Mouse (Mus musculus): Measurements from ENCODE around the gene Ogfod1. TPM values are rescaled to one million over a fixed set of nuclear protein-coding genes. Genes with fewer than 3 reads are reported as not detected.
"Not testable (repeated sequence)": the region's sequence is repeated elsewhere in the genome, so short reads cannot be mapped to it uniquely, and the experiment has no call there.

Gene Ogfod1
- total RNA-seq, 1 experiment: 19.1 TPM

DNA sequence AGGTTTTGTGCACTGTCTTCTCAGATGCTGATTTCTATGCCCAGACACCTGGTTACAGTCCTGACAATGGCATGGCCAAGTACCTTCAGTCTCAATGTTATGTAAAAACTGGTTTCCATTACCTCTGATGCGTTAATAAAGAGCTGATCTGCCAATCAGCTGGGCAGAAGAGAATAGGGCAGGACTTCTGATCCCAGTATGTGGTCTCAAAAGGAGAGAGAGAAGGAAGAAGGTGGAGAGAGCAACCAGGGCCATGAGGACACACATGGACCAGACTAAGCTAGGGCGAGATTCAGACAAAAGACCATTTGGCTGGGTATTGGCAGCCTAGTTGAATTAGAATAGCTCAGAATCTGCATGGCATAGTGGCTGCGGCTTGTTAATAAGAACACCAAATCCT, 3.4 kb upstream of the Ogfod1 start:
- no peak overlapping the region for H3K27ac ChIP-seq (ENCODE audit: insufficient read depth, low read depth, low read length, poor library complexity, severe bottlenecking)

DNA sequence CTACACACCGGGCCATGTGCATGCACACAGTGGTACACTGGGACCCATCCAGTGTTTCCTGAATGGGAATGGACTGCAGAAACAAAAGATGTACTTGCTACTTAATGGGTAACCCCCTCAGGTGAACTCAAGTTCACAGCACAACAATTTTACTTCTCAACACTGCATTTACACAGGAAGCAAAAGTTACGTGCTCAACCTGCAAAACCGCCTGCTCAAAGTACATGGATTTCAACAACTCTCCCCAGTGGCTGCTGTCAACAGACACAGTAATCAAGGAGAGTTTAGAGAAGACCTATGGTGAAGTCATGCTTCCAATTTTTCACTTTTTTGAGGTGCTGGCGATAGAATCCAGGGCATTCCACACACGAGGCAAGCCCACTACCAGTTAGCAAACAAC, 1.8 kb upstream of the Ogfod1 start:
- H3K4me3 ChIP-seq (ENCODE audit: insufficient read depth in 1 of 2, low read depth in 1 of 2, low read length in 2 of 2, poor library complexity in 1 of 2, severe bottlenecking in 1 of 2): peak overlapping the region; percentile 17 to 81; a peak in 3 of 4 replicates
- peak overlapping the region; percentile 10; the same call in 1 of the 2 replicates for H3K9ac ChIP-seq (ENCODE audit: insufficient read depth, low read depth, low read length, poor library complexity, severe bottlenecking)
- TF ChIP-seq ZNF384 (IDR thresholded peaks at IDR 0.05; ENCODE audit: low read depth, low read length): no peak
- TF ChIP-seq MAFK (IDR thresholded peaks at IDR 0.05; ENCODE audit: insufficient read depth, low read depth, low read length): no peak
- no peak for TF ChIP-seq HCFC1 (IDR thresholded peaks at IDR 0.05; ENCODE audit: borderline replicate concordance, insufficient read depth, low read length)
- H3K4me1 ChIP-seq (ENCODE audit: control insufficient read depth in 2 of 2, insufficient read depth in 2 of 2, low read length in 2 of 2, poor library complexity in 1 of 2): peaks cover 11 to 12% of the 10 kb centered on the region in 2 experiments
- no peak for DNase-seq (ENCODE audit: low read depth, low spot score)
- H3K9me3 ChIP-seq (ENCODE audit: control insufficient read depth, insufficient read depth, low read depth, low read length): no peaks in the 10 kb centered on the region
- in situ Hi-C loops (cut with MboI; ENCODE audit: low sequenced_read_pairs in 2 of 2, unreplicated experiment in 2 of 2): no loop called here
- no peak overlapping the region for H3K27ac ChIP-seq (ENCODE audit: insufficient read depth, low read depth, low read length, poor library complexity, severe bottlenecking)
- H3K36me3 ChIP-seq (ENCODE audit: control insufficient read depth, insufficient read depth, low read length, poor library complexity, severe bottlenecking): peaks cover 5% of the 10 kb centered on the region

More for the DNA sequence above, 3.4 kb upstream of the Ogfod1 start:
- Histone ChIP-seq H3K36me3 (ENCODE audit: control insufficient read depth, insufficient read depth, low read length, poor library complexity, severe bottlenecking) (peaks cover 12% of the 10 kb centered on the region), H3K9ac (ENCODE audit: insufficient read depth, low read depth, low read length, poor library complexity, severe bottlenecking) (no peak overlapping the region), H3K4me3 (ENCODE audit: insufficient read depth in 1 of 2, low read depth in 1 of 2, low read length in 2 of 2, poor library complexity in 1 of 2, severe bottlenecking in 1 of 2) (no peak overlapping the region), H3K4me1 (ENCODE audit: control insufficient read depth in 2 of 2, insufficient read depth in 2 of 2, low read length in 2 of 2, poor library complexity in 1 of 2) (peaks cover 11 to 12% of the 10 kb centered on the region in 2 experiments), H3K9me3 (ENCODE audit: control insufficient read depth, insufficient read depth, low read depth, low read length) (no peaks in the 10 kb centered on the region)
- in situ Hi-C loops (cut with MboI; ENCODE audit: low sequenced_read_pairs in 2 of 2, unreplicated experiment in 2 of 2): no loop called here
- no peak for TF ChIP-seq MAFK (IDR thresholded peaks at IDR 0.05; ENCODE audit: insufficient read depth, low read depth, low read length)
- TF ChIP-seq ZNF384 (IDR thresholded peaks at IDR 0.05; ENCODE audit: low read depth, low read length): no peak
- no peak for TF ChIP-seq ZC3H11A (IDR thresholded peaks at IDR 0.05; ENCODE audit: borderline replicate concordance, low read depth, low read length)
- no peak for TF ChIP-seq HCFC1 (IDR thresholded peaks at IDR 0.05; ENCODE audit: borderline replicate concordance, insufficient read depth, low read length)
- no peak for TF ChIP-seq CHD2 (IDR thresholded peaks at IDR 0.05; ENCODE audit: low read depth, low read length)
- DNase-seq (ENCODE audit: low read depth, low spot score): no peak

DNA sequence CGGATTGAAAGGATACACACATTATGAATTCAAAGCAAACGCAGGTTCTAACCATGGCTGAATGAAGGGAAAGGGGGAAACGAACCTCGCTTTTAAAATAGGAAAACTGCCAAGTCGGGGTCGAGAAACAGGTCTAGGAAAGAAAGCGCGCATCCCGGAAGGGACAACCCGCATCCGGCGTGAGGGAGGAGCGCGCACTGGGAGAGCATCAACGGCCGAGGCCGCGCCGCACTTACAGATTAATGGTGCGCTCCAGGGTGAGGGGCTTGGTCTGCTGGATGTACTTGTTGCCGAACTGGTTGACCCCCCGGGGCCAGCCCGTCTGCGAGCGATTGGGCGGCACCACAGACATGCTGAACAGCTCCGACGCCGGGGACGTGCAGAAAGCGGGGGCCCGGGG, 457 bp upstream of the Ogfod1 start:
- H3K36me3 ChIP-seq (ENCODE audit: control insufficient read depth, insufficient read depth, low read length, poor library complexity, severe bottlenecking); in situ Hi-C loops (cut with MboI; ENCODE audit: low sequenced_read_pairs in 2 of 2, unreplicated experiment in 2 of 2); H3K9me3 ChIP-seq (ENCODE audit: control insufficient read depth, insufficient read depth, low read depth, low read length): not testable (repeated sequence)

DNA sequence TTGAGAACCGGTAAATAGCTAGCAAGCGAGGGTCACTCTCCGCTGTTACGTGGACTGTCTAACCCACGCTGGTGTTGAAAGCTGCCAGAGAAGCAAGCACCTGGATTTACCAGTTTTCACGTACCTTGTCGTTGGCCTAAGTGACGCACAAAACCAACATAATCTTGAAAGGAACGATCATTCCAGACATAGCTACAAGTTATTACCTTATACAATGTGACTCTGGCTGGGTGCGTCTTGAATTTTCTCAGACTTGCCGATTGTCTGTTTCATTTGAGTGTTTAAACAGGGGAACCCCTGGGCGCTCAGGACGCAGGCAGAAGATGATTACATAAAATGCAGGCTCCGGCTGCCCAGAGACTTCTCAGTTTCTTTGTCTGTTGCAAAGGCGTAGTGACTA, 808 bp downstream of the Ogfod1 start:
- Histone ChIP-seq H3K4me1 (ENCODE audit: control insufficient read depth in 2 of 2, insufficient read depth in 2 of 2, low read length in 2 of 2, poor library complexity in 1 of 2) (peaks cover 11 to 12% of the 10 kb centered on the region in 2 experiments), H3K27ac (ENCODE audit: insufficient read depth, low read depth, low read length, poor library complexity, severe bottlenecking) (no peak overlapping the region), H3K9me3 (ENCODE audit: control insufficient read depth, insufficient read depth, low read depth, low read length) (no peaks in the 10 kb centered on the region), H3K4me3 (ENCODE audit: insufficient read depth in 1 of 2, low read depth in 1 of 2, low read length in 2 of 2, poor library complexity in 1 of 2, severe bottlenecking in 1 of 2) (peak overlapping the region; percentile 92 to 96), H3K9ac (ENCODE audit: insufficient read depth, low read depth, low read length, poor library complexity, severe bottlenecking) (peak overlapping the region; percentile 90; the same call in 1 of the 2 replicates), H3K36me3 (ENCODE audit: control insufficient read depth, insufficient read depth, low read length, poor library complexity, severe bottlenecking) (no peaks in the 10 kb centered on the region)
- TF ChIP-seq ZNF384 (IDR thresholded peaks at IDR 0.05; ENCODE audit: low read depth, low read length) (no peak), HCFC1 (IDR thresholded peaks at IDR 0.05; ENCODE audit: borderline replicate concordance, insufficient read depth, low read length) (no peak), CHD2 (IDR thresholded peaks at IDR 0.05; ENCODE audit: low read depth, low read length) (no peak), MAFK (IDR thresholded peaks at IDR 0.05; ENCODE audit: insufficient read depth, low read depth, low read length) (no peak)
- in situ Hi-C loops (cut with MboI; ENCODE audit: low sequenced_read_pairs in 2 of 2, unreplicated experiment in 2 of 2): no loop called here
- no peak for DNase-seq (ENCODE audit: low read depth, low spot score)

More for the DNA sequence above, 457 bp upstream of the Ogfod1 start:
- Histone ChIP-seq H3K4me3 (ENCODE audit: insufficient read depth in 1 of 2, low read depth in 1 of 2, low read length in 2 of 2, poor library complexity in 1 of 2, severe bottlenecking in 1 of 2) (peak overlapping the region; percentile 81), H3K9ac (ENCODE audit: insufficient read depth, low read depth, low read length, poor library complexity, severe bottlenecking) (peak overlapping the region; percentile 80), H3K4me1 (ENCODE audit: control insufficient read depth in 2 of 2, insufficient read depth in 2 of 2, low read length in 2 of 2, poor library complexity in 1 of 2) (peaks cover 11 to 12% of the 10 kb centered on the region in 2 experiments)
- peak; percentile 69 for DNase-seq (ENCODE audit: low read depth, low spot score)
- H3K27ac ChIP-seq (ENCODE audit: insufficient read depth, low read depth, low read length, poor library complexity, severe bottlenecking): not testable (repeated sequence)

DNA sequence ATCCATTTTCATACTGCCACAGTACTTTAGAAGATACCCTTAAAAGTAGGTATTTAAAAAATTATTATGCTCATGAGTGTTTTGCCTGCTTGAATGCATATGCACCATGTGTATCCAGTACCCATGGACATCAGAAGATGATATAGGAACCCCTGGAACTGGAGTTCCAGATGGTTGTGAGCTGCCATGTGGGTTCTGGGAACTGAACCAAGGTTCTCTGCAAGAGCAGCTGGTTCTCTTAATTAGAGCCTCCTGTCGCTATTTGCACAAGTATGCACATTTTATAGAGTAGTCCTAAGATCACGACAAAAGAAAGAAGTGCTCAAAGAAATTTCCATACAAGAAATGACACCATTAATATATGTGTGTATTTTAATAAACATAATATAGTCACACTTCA, 10.8 kb downstream of the Ogfod1 start:
- H3K9ac ChIP-seq (ENCODE audit: insufficient read depth, low read depth, low read length, poor library complexity, severe bottlenecking): no peak overlapping the region
- no peaks in the 10 kb centered on the region; the same call in 1 of the 2 replicates for H3K36me3 ChIP-seq (ENCODE audit: control insufficient read depth, insufficient read depth, low read length, poor library complexity, severe bottlenecking)
- H3K27ac ChIP-seq (ENCODE audit: insufficient read depth, low read depth, low read length, poor library complexity, severe bottlenecking): no peak overlapping the region
- H3K4me1 ChIP-seq (ENCODE audit: control insufficient read depth in 2 of 2, insufficient read depth in 2 of 2, low read length in 2 of 2, poor library complexity in 1 of 2): no peaks in the 10 kb centered on the region
- no peak for DNase-seq (ENCODE audit: low read depth, low spot score)
- TF ChIP-seq HCFC1 (IDR thresholded peaks at IDR 0.05; ENCODE audit: borderline replicate concordance, insufficient read depth, low read length): no peak
- TF ChIP-seq ZC3H11A (IDR thresholded peaks at IDR 0.05; ENCODE audit: borderline replicate concordance, low read depth, low read length): no peak
- TF ChIP-seq ZNF384 (IDR thresholded peaks at IDR 0.05; ENCODE audit: low read depth, low read length): no peak
- TF ChIP-seq MAFK (IDR thresholded peaks at IDR 0.05; ENCODE audit: insufficient read depth, low read depth, low read length): no peak
- no peaks in the 10 kb centered on the region for H3K9me3 ChIP-seq (ENCODE audit: control insufficient read depth, insufficient read depth, low read depth, low read length)
- no peak overlapping the region for H3K4me3 ChIP-seq (ENCODE audit: insufficient read depth in 1 of 2, low read depth in 1 of 2, low read length in 2 of 2, poor library complexity in 1 of 2, severe bottlenecking in 1 of 2)
- in situ Hi-C loops (cut with MboI; ENCODE audit: low sequenced_read_pairs in 2 of 2, unreplicated experiment in 2 of 2): no loop called here

Data from ES-E14 (cell line).